Mouse (Mus musculus) hematopoietic stem cell, adult 5-6 weeks (primary cell): Measurements from ENCODE around the gene 1700109H08Rik. TPM values are rescaled to one million over a fixed set of nuclear protein-coding genes. Genes with fewer than 3 reads are reported as not detected.
A peak's percentile ranks its signal among the peaks of the same experiment; 100 is the strongest.
"Not testable (repeated sequence)": the region's sequence is repeated elsewhere in the genome, so short reads cannot be mapped to it uniquely, and the experiment has no call there.

Experiments
- ATAC-seq, 2 experiments: fragments of 125-278 bp in 1 of 2; replicated peaks in 1 of 2; 2 replicates each; pipeline ENCODE4 v1.8.0; 2016 to 2017; ENCODE audit warnings: inconsistent platforms in 2 of 2, mild to moderate bottlenecking in 2 of 2, moderate number of reproducible peaks in 2 of 2, low read depth in 1 of 2, moderate TSS enrichment in 1 of 2; ENCODE audit not compliant: low FRiP score in 2 of 2, poor library complexity in 2 of 2, severe bottlenecking in 2 of 2, insufficient read depth in 1 of 2, low TSS enrichment in 1 of 2
- total RNA-seq: library from RNA; stranded (forward); fragments of 172-1452, 232-1000 nt; gene quantifications from 2 replicates; pipeline ENCODE4 v1.2.3, GENCODE M21; 2017

The 1700109H08Rik gene
- total RNA-seq = 15.4 and 25.7 TPM in 2 replicates

- no peak for ATAC-seq
Observed at GRCm38 (mm10) chr5:3571266-3571665, at the start of gene 1700109H08Rik. Gene 1700109H08Rik (plus strand): TSS chr5:3571566.

GRCm38 (mm10) chr5:3521741-3522140 is 49.6 kb upstream of the 1700109H08Rik start:
- no peak for ATAC-seq

GRCm38 (mm10) chr5:3522826-3523225 is 48.5 kb upstream of the 1700109H08Rik start:
- ATAC-seq = no peak

GRCm38 (mm10) chr5:3527041-3527691 is 44.2 kb upstream of the 1700109H08Rik start:
- ATAC-seq = peak in 1 of 2 experiments; percentile 21; a peak in 1 of 4 replicates

- no peak for ATAC-seq
Observed at GRCm38 (mm10) chr5:3529585-3530189, 41.7 kb upstream of the 1700109H08Rik start.

- not testable (repeated sequence) for ATAC-seq
Observed at GRCm38 (mm10) chr5:3532048-3532447, 39.3 kb upstream of the 1700109H08Rik start.

GRCm38 (mm10) chr5:3536592-3537212 is 34.7 kb upstream of the 1700109H08Rik start:
- no peak for ATAC-seq

GRCm38 (mm10) chr5:3538505-3539472 is 32.6 kb upstream of the 1700109H08Rik start:
- peak; percentile 23 to 52; a peak in 3 of 4 replicates for ATAC-seq

GRCm38 (mm10) chr5:3541871-3542270 is 29.5 kb upstream of the 1700109H08Rik start:
- ATAC-seq = no peak

- peak; percentile 90 to 91 for ATAC-seq
Observed at GRCm38 (mm10) chr5:3543629-3544479, 27.5 kb upstream of the 1700109H08Rik start, which contains the start of gene Fam133b. Gene Fam133b (plus strand): TSS chr5:3543833.

GRCm38 (mm10) chr5:3544480-3544769 is 26.9 kb upstream of the 1700109H08Rik start:
- ATAC-seq = no peak

GRCm38 (mm10) chr5:3546226-3546625 is 25.1 kb upstream of the 1700109H08Rik start:
- no peak for ATAC-seq

GRCm38 (mm10) chr5:3551481-3551880 is 19.9 kb upstream of the 1700109H08Rik start:
- ATAC-seq = no peak

- no peak for ATAC-seq
Observed at GRCm38 (mm10) chr5:3554198-3554597, 17.2 kb upstream of the 1700109H08Rik start.

GRCm38 (mm10) chr5:3574825-3575224 is 3.5 kb downstream of the 1700109H08Rik start:
- ATAC-seq = no peak

GRCm38 (mm10) chr5:3577939-3578338 is 6.6 kb downstream of the 1700109H08Rik start:
- no peak for ATAC-seq

- no peak for ATAC-seq
Observed at GRCm38 (mm10) chr5:3579066-3579465, 7.7 kb downstream of the 1700109H08Rik start.
